Mouse (Mus musculus) gastrocnemius, adult 18-20 months (tissue): ENCODE data around the gene Nudc. TPM values are rescaled to one million over a fixed set of nuclear protein-coding genes. Genes with fewer than 3 reads are reported as not detected.

Experiments used
- DNase-seq: peaks from one replicate; pipeline ENCODE4 v3.0.0; 2021; ENCODE audit warnings: low spot score
- long read RNA-seq, 2 experiments: library from polyadenylated mRNA; stranded (forward); transcript quantifications; one replicate each; pipeline ENCODE4 v2.0.0; 2021
- total RNA-seq, 2 experiments: library from RNA; stranded (reverse); gene quantifications; 2 replicates each; pipeline ENCODE4 v1.2.3; 2021

Gene Nudc
- total RNA-seq: 10 to 100 TPM; 54.7 to 54.8 TPM
- long read RNA-seq, experiment 1, transcript Nudc-201 (8 exons, 1,316 nt): major isoform, 125 of 152 reads
- long read RNA-seq, experiment 1, partial matches to known transcripts: 26 of 152 reads
- long read RNA-seq, experiment 1, other reads (novel, unspliced or antisense): 1 of 152 reads
- long read RNA-seq, experiment 2, transcript Nudc-201 (8 exons, 1,316 nt): major isoform, 104 of 132 reads
- long read RNA-seq, experiment 2, partial matches to known transcripts: 24 of 132 reads
- long read RNA-seq, experiment 2, other reads (novel, unspliced or antisense): 4 of 132 reads

DNA sequence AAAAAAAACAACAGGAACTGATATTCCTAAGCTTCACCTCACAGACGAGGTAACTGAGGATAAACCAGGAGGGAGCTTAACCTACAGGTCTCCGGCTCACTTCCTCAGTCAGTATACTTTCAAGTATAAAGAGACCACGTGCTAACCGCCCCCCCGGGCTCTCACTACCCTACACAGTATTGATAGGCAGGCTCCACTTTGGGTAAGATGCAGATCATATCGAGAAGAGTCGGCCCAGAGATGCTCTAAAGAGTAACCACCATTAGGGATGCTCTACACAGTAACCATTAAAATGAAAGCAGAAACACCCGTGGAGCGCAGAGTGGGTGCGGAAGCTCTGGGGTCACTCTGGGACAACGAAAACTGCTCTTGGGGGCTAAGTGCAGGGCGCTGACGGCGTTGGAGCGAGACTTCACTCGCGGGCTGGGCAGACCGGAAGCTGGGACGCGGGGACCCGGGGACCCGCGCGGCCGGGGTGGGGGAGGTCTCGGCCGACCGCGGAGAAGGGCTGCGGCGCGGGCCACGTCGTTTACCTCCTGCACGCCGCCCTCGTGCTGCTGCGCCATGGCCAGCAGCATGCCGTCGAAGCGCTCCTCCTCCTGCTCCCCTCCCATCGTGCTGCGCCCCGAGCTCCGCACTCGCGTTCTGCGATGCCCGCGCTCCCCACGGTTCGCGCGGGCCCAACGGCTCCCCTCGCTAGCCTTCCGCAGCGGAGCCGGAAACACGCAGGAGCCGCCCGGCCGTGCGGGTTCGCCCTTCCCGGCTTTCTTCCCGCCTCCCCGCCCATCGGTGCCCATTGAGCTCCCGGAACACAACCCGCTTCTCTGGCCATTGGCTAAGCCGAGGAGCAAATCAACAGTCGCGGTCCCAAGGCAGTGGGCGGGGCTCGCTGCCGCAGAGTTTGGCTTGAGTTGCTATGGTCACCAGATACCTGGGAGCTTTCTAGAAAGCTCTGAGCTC is at the start of gene Nudc:
Gene Nudc (minus strand): TSS at position 725 of the 960 bp plus-strand sequence.
- DNase-seq: peak; percentile 97

DNA sequence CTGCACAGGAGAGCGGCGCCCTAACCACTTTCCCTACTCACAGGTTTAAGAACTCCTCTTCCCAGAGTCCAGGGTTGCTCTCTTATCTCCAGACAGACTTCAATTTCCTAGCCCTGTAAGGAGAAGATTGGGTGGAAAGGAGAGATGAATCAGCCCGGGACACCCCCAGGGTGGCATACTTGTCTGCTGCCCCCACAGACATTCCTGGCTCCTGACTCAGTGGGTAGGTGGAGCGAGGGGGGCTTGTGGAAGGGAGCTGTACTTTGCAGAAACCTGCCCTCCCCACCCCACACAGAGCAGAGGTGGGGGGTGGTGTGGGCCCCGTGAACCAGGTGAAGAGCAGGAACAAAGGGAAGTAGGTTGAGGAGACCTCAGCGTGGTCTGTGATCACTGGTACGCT is 49.7 kb upstream of the Nudc start:
- DNase-seq: no peak

DNA sequence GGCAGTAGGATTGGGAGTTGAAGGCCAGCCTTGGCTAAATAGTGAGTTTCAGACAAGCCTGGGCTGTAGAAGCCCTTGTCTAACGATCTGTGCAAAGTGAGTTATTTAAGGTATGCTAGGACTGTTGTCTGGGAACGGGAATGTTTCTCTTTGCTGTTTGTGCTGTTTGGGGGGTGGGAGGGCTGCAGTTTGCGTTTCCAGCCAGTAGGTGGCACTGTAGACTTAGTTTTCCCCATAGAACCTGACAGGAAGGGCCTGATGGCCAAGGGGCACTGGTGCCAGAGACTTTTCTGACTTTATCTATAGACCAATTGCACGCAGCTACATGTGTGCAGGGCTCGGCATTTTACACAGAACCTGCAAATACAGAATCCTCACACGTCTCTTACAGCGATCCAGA is 46.8 kb upstream of the Nudc start:
- peak; percentile 63 for DNase-seq

DNA sequence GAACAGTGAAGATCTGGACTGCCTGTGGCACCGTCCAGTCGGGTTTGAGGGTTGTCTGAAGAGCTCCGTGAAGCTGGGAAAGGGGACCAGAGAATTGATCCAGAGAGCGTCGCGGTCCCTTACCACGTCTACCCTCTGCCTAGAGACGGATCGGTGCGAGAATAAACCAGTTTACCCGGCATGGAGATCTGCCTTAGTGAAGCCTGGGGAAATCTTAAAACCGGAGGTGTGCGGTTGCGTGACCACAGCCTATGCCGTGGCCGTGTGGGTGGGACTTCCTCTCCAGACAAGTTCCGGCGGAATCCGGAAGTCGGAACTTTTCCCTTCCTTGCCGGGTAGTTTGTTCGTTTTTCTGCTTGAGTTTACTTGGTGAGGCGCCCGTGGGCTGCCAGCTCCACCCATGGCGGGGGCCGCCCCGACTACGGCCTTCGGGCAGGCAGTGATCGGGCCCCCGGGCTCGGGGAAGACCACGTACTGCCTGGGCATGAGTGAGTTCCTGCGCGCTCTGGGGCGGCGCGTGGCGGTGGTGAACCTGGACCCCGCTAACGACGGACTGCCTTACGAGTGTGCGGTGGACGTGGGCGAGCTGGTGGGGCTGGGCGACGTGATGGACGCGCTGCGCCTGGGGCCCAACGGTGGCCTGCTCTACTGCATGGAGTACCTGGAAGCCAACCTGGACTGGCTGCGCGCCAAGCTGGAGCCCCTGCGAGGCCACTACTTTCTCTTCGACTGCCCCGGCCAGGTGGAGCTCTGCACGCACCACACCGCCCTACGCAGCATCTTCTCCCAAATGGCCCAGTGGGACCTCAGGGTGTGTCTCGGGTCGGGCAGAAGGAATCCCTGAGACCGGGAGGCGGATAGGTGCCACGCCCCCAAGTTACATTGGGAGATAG is 38.5 kb upstream of the Nudc start, which contains the start of gene Gpn2:
Gene Gpn2 (plus strand): TSS at position 304 of the 893 bp plus-strand sequence.
- peak; percentile 77 for DNase-seq

DNA sequence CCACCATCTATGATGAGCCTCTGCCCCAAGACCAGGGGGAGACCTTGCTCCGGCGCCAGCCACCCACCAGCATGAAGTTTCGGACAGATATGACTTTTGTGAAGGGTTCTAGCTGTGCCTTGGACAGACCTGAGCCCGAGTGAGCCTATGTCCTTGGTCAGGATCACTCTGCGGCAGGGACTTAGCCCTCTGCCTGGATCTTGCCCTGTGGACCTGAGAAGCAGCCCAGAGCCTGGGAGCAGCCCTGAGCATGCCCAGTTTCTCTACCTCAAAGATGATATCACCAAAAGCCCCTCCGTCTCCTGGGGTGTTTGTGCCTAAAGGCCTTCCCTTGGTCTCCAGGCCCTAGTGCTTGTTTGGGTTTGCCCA is 37.9 kb upstream of the Nudc start:
- DNase-seq: no peak

DNA sequence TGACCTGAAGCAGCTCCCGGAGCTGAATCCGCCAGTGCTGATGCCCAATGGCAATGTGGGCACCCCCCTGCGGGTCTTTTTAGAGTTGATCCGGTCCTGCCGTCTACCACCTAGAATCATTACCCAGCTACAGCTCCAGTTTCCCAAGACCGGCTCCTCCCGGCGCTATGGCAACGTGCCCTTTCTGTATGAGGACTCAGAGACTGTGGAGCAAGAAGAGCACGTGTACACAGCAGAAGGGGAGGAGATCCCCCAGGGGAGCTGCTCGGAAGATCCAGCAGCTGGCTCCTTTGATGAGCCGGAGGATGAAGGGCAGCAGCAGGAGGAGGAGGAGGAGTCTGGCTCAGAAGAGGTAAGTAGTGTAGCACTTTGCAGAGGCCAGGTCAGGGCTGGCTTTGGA is 32.2 kb upstream of the Nudc start:
- DNase-seq: no peak

DNA sequence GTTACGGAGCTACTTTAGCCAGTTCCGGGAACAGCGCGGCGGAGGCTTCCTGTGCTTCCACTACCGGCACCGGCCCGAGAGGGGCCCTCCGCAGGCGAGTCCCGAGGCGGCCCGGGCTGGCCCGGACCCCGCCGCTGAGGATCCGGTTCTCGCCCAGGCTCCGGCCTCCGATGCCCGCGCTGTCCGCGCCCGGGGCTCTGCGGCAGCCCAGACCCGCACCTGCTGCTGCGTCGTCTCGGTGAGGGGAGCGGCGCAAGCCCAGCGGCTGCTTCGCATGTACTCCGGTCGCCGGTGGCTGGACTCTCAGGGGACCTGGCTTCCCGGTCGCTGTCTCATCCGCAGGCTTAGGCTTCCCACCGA is 29.0 kb upstream of the Nudc start:
- no peak for DNase-seq

DNA sequence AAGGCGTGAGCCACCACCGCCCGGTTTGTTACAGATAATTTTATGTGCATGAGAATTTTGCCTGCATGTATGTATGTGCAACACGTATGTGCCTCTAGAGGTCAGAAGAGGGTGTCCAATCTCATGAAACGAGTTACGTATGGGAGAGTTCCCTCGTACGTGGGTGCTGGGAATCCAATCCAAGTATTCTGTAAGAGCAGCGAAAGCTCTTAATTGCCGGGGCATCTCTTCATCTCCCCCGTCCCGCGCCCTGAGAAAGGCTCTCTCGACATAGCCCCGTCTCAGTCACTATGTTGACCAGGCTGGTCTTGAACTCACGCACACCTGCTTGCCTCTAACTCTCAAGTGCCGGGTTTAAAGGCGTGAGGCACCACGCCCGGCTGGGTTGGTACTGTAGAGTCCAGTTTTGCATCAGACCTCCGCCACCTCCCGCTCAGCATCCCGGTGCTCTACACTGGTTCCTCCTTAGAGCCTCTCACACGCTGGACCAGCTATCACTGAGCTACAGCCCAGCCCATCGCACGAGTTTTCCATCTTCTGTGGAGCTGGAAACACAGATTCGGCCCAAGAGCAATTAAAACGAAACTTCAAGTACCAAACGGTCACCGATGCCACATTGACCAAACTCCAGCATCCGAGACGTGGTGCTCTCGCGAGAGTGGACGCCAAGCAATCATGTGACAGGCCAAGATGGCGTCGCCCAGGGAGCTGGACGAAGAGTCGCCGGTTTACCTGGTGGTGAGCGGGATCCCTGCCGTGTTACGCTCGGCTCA is 28.5 kb upstream of the Nudc start, which contains the start of gene Gpatch3:
Gene Gpatch3 (plus strand): TSS at position 676 of the 773 bp plus-strand sequence.
- peak; percentile 93 for DNase-seq

DNA sequence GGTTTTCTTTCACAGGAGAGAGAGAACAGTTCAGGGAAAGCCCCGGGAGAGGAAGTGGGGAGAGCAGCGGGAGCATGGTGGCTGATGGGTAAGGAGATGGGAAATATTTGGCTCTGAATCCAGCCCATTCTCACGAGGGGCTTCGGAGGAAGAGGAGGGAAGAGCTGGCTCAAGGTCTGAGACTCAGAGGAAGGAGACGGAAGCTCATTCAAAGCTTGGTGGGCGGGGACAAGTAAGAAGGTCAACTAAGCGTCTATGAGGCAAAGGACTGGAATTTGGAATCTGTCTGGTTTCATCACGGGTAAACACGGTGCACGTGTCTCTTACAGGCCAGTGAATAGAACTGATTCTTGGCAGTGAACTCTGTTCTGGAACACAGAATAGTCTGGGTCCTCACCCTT is 24.3 kb upstream of the Nudc start:
- no peak for DNase-seq

DNA sequence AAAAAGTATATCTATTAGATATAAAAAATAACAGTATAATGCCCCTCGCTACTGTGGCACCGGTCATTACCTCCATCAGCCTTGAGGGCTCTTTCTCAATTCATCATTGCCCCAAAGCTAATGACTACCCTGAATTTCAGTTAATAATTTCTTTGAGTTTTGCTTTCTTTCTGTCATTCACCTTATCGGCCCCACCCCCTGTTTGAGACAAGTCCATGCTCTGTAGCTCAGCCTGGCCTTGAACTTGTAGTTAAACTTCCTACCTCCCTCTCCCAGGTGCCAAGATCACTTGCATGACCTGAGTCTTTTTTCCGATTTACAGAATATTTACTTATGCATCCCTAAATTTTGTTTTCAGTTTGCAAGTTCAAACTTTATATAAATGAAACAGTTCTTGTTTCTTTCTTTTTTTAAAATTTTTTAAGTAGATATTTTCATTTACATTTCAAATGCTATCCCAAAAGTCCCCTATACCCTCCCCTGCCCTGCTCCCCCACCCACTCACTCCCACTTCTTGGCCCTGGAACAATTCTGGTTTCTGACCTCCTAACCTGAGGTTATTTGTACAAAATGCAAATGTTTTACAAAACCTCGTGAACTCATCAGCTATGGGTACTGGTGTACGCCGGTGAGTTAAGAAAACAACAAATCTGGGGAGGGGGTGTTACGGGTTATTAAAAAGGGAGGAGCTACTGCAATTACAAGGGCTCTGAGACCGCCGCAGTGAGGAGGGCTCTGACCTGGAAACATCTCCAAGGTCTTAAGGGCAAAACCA is 23.7 kb upstream of the Nudc start:
- DNase-seq: no peak

DNA sequence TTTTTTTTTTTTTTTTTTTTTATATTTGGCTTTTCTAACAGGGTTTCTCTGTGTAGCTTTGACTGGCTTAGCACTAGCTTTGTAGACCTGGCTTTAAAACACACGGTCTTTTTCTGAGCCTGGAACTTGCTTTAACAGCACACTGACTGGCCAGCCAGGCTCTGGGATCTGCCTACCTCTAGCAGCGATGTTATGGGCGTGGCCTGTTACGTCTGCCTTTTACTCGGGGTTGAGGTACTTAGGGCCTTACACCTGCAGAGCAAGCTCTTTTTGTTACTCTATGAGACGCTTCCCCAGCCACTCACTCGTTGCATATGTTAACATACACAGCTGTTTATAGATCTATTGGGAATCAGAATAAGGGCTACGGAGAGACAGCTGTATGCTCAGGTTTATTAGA is 21.5 kb upstream of the Nudc start:
- no peak for DNase-seq

DNA sequence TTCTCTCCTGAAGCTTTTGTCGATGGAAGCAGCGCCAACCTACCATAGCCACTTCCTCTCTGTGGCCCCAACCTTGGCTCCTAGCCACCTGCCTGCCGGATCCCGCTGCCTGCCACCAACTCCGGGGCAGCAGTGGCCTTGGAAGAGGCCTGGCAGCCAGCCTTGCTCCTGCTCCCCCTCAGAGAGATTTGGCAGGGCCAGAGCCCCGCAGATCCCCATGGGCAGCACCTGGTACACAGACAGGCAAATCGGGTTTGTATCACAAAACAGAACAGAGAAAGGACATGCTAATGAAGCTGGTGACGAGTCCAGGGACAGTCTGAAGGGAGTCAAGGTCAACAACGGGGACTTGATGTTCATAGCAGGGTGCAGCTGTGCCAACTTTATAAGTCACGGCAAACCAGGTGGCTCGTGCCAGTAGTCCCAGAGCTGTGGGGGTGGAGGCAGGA is 17.4 kb upstream of the Nudc start:
- DNase-seq: no peak

DNA sequence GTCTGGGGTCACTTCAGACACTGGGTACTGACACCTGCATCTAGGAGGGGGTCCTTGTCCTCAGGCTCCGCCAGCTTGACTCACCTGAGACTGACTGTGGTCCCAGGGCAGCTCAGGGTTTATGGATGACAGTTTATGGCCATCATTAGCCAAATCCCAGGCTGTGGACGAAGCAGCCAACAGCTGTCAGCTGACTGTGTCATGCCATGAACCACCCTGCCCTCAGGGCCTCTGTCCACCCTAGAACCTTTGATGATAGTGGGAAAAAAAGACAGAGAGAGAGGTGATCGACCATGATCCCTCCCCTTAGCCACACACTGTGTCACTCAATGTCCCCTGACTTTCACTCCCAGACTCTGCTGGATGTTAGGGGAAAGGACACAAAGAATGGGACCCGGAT is 15.8 kb upstream of the Nudc start:
- no peak for DNase-seq

DNA sequence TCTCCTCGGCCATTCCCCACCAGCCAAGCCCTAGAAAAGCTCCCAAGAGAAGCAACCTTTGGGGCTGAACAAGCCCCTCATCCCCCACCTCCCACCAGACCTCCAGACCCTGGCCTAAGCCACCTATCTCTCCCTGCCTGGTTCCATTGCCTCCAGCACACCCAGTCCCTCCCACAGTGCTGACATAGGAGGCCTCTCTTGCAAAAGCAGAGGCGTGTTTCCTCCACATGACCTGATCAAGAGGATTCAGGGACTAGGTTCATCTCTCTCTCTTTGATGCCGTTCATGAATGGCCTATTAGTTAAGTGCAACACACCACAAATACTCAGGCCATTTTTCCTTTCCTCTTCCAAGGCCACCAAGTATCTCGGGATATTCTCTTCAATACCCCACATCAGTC is 14.1 kb upstream of the Nudc start:
- DNase-seq: no peak

DNA sequence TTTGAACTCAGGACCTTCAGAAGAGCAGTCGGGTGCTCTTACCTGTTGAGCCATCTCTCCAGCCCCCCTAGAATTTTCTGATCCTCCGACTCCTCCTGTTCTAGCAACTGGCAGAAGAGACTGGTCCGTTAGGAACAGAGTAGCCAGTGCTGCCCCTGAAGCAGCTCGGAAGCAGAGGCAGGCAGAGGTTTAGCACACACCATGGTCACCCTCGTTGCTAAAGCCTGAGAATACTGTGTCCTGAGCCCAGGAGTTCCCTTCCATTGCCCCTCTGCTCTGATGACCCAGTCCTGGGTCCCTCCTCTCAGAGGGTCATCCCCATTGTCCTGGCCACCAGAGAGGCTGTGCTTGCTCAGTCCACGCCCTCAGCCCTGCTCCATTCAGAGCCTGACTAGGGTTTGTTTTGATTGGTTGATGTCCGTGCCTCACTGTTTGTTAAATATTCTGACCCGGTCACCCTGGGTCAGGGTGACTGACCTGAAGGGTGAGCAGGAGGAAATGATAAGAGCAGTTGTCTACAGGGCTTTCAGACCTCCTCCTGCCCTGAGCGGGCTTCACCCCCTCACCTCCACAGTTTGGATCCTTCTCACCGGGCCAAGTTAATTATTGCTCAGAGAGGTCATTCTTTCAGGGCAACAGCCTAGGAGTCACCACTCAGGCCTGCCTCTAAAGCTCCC is 11.4 kb upstream of the Nudc start:
- DNase-seq: no peak

DNA sequence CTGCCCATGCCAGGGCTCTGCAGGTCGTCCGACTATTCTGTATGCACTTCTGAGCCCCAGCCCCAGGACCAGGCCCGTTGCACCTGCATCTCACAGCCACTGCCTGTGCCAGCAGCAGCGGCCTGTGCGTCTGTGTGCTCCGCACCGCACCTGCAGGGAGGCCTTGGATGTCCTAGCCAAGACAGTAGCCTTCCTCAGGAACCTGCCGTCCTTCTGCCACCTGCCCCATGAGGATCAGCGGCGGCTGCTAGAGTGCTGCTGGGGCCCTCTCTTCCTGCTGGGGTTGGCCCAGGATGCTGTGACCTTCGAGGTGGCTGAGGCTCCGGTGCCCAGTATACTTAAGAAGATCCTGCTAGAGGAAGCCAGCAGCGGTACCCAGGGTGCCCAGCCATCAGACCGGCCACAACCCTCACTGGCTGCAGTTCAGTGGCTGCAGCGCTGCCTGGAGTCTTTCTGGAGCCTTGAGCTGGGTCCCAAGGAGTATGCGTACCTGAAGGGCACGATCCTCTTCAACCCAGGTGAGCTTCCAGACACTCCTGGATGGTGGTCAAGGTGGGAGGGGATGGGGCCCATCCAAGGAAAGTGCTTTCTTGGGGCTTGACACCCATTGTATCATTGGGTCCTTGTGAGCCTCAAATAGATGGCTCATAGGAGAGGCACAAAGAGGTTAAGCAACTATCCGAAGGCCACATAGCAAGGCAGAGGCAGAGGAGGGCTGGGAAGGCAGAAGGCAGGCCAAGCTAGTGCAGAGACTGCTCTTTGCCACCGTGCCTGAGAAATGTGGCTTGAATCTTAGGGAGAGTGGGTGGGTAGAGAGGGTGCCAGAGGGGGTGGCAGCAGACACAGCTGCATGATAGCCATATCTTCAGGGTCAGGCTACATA is 7.9 kb upstream of the Nudc start:
- DNase-seq: no peak

DNA sequence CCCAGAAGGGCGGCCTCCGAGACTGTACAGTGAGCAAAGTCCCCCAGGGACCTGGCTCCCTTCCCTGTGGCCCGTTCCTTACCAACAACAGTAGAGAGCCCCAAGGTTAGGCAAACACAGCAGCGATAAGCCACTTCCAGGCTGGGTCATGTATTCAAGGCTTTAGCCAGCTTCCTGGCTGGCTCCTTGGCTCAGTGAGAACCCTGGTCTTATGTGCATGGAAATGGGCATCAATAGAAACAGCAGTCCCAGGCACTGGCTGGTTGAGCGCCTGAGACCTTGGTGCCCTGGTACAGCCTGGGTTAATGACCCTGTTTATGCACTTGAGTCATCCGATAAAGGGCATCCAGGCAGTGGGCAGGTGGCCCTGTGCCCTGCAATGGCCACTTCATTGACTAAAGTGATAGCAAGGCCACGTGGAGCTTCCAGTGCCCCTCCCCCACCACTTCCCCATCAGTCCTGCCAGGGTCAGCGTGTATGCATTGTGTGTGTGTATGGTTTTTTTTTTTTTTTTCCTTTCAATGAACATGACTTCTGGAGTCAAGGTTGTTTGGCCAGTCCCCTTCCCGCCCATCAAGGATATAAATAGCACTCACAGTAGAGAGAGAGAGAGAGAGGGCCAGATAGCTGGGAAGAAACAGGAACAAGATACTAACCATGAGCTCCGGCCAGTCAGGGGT is 7.1 kb upstream of the Nudc start, which contains the start of gene Nr0b2:
Gene Nr0b2 (plus strand): TSS at position 609 of the 680 bp plus-strand sequence.
- no peak for DNase-seq

DNA sequence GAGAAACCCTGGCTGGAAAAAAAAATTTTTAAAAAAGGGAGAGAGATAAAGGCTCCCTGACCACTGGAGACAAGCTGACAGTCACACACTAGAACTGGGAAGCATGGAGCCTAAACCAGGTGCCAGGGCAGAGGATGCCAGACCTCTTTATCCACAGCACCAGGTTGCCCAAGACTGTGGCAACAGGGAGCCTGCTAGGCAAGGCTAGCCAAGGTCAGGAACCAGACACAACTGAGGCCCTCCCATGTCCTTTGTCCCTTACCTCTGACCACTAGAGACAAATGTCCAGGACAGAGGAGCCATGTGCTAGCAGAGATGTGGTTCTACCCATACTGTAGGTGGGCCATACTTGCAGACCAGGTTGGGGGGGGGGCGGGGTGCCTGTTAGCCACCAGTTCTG is 6.2 kb upstream of the Nudc start:
- DNase-seq: no peak
